Mouse (Mus musculus) erythroblast, embryonic 14.5 days (primary cell): Measurements from ENCODE around the gene Cideb. TPM values are rescaled to one million over a fixed set of nuclear protein-coding genes. Genes with fewer than 3 reads are reported as not detected.

Experiments used
- H3K27me3 ChIP-seq: 2 replicates; pipeline ENCODE4 v1.6.1; 2012; ENCODE audit warnings: inconsistent platforms; ENCODE audit not compliant: control insufficient read depth
- H3K36me3 ChIP-seq: 2 replicates; pipeline ENCODE4 v1.6.1; 2012; ENCODE audit warnings: mild to moderate bottlenecking, inconsistent platforms; ENCODE audit not compliant: control insufficient read depth
- H3K4me1 ChIP-seq: 2 replicates; pipeline ENCODE4 v1.6.1; 2012; ENCODE audit warnings: inconsistent platforms; ENCODE audit not compliant: control insufficient read depth
- H3K4me3 ChIP-seq: replicated peaks from 2 replicates; pipeline ENCODE3; 2012; ENCODE audit warnings: moderate library complexity, mild to moderate bottlenecking, inconsistent platforms
- H3K9me3 ChIP-seq: 2 replicates; pipeline ENCODE4 v1.6.1; 2012; ENCODE audit warnings: low read length, inconsistent platforms, mixed read lengths; ENCODE audit not compliant: control insufficient read depth
- GATA1 ChIP-seq: IDR thresholded peaks from 2 replicates; pipeline ENCODE4 v1.6.1; 2012; ENCODE audit warnings: low read length, inconsistent platforms, mixed read lengths
- TAL1 ChIP-seq: IDR thresholded peaks from 3 replicates; pipeline ENCODE4 v1.6.1; 2012; ENCODE audit warnings: low read length, inconsistent platforms, mixed read lengths
- polyA plus RNA-seq: library from polyadenylated mRNA; stranded (reverse); fragments of >175 nt; gene quantifications from 2 replicates; pipeline ENCODE4 v1.2.3, GENCODE M21; 2012

Gene Cideb
- polyA plus RNA-seq = 0.08 and 0.22 TPM in 2 replicates

DNA sequence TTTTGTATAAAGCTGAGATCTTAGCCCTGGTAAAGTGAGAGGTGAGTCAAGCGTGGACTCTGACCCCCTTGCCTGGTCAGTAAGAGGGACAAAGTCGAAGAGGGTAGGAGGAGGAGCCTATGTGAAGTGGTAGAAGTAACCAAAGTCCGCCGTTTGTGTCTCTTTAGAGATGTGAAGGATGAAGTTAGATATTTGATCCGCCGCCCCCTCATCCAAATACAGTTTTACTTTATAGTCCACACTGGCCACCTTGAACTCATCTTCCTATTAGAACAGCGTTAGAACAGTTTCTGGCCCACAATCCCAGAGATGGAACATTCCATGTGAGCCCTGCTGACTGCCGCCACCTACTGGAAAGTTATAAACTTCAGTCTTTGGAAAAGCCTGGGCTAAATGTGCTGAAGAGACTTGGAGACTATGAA is at the start of gene Cideb:
Gene Cideb (minus strand): TSS at position 96 of the 422 bp plus-strand sequence.
- H3K36me3 ChIP-seq = peaks cover 33% of the 10 kb centered on the region
- H3K27me3 ChIP-seq = peaks cover 32% of the 10 kb centered on the region
- H3K4me1 ChIP-seq = peaks cover 21% of the 10 kb centered on the region
- H3K9me3 ChIP-seq = no peaks in the 10 kb centered on the region; the same call in 1 of the 2 replicates
- no peak for TF ChIP-seq GATA1
- no peak for TF ChIP-seq TAL1
- H3K4me3 ChIP-seq = peak within 1 kb of the TSS; percentile 36

DNA sequence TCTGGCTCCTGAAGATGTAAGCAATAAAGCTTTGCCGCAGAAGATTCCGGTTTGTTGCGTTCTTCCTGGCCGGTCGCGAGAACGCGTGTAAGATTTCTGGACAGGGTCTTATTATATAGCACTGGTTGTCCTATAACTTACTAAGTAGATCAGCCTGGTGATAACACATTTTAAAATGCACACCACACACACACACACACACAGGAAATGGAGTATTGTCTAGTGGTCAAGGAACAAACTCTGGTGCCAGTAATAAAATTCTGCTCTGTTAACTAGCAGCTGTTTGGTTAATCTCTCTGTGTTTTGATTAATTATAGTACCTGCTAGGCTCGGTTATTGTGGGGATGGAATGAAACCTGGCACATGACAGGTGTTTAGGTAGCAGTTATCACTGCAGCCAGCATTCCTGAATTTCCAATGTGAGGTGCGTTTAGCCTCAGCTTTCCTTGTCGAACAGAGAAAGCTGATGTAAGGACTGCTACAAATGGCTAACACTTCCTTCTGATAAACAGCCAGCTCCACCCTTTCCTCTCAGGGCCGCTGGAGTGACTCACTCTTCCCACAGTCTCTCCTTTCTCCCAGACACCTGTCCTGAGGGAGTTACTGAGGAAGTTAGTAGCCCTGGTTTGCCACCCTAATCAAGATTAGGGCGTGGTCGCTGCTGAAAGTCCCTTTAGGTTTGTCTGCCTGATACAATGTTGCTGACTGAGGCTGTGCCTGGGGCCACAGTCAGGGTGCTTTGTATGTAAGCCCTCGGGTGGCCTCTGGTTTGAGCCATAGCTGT is 37.3 kb upstream of the Cideb start:
- H3K9me3 ChIP-seq = no peaks in the 10 kb centered on the region
- TF ChIP-seq GATA1 = no peak; the same call in 1 of the 2 replicates
- TF ChIP-seq TAL1 = no peak
- no peak overlapping the region for H3K4me3 ChIP-seq
- peaks cover 9% of the 10 kb centered on the region for H3K4me1 ChIP-seq
- H3K27me3 ChIP-seq = no peaks in the 10 kb centered on the region
- no peaks in the 10 kb centered on the region for H3K36me3 ChIP-seq

GRCm38 (mm10) chr14:55793946-55794345 is 35.7 kb upstream of the Cideb start:
- Histone ChIP-seq H3K4me1 (peaks cover 10% of the 10 kb centered on the region), H3K4me3 (no peak overlapping the region), H3K9me3 (no peaks in the 10 kb centered on the region), H3K27me3 (peaks cover under 1% of the 10 kb centered on the region; the same call in 1 of the 2 replicates), H3K36me3 (no peaks in the 10 kb centered on the region)
- TF ChIP-seq GATA1 (no peak), TAL1 (no peak)

DNA sequence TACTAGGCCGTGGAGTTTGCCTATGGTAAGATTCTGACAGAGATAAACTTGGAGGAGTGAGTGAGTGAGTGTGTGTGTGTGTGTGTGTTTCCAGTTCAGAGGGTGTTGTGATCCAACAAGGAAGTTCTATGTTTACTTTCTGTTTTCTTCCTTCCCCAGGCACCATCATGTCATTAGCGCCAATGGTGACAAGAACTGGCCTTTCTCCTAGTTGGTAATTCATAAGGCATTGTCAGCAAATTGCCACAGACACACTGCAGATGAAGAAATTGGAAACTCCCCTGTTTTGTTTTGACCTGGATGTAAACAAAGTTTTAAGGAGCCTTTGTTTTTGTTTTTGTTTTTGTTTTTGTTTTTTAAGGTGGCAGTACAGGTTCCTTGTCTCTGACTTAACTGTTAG is 35.2 kb upstream of the Cideb start:
- no peak for TF ChIP-seq GATA1
- TF ChIP-seq TAL1 = no peak

DNA sequence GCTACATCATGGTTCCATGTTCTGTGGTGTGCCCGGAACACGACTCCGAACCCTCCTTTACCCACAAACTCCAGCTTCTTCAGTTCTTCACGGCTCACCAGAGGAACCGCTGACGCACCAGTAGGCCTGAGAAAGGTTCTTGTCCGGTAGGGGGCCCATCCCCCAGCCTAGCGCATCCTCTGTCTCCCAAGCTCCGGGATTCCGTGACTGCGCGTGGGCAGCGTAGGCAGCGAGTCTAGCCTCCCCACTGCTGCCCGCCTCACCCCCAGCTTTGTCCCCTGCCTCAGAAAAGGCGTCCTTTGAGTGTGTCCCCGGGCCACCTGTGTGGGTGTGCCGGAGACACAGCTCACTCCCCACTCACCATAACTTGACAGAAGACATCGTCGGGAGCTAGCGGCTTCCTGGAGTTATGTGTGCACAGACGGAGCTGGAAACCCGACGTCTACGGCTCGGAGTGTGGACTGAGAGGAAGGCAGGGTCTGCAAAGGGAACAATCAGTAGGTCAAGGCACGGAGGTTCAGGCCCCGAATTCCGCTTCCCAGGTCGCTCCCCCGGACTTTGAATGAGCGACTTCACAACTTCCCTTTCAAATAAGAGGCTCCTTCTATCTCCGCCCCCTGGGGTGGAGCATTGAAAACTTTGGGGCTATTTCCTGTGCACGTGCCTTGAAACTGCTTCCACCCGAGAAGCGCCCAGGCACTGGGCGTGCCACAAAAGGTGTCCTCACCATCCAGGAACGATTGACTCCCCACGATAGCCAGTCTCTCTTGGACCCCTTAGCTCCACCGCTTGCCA is 30.2 kb upstream of the Cideb start, which contains the start of gene Ripk3:
Gene Ripk3 (minus strand): TSS at position 610 of the 795 bp plus-strand sequence.
- Histone ChIP-seq H3K4me3 (peak within 1 kb of the TSS; percentile 60), H3K36me3 (no peaks in the 10 kb centered on the region), H3K27me3 (peaks cover 28% of the 10 kb centered on the region), H3K4me1 (peaks cover 16% of the 10 kb centered on the region), H3K9me3 (no peaks in the 10 kb centered on the region)
- TF ChIP-seq TAL1 = no peak
- no peak for TF ChIP-seq GATA1

More for the DNA sequence above, 35.2 kb upstream of the Cideb start:
- no peak overlapping the region for H3K4me3 ChIP-seq
- H3K27me3 ChIP-seq = peaks cover 4% of the 10 kb centered on the region
- peaks cover 14% of the 10 kb centered on the region for H3K4me1 ChIP-seq
- H3K36me3 ChIP-seq = no peaks in the 10 kb centered on the region
- no peaks in the 10 kb centered on the region for H3K9me3 ChIP-seq

DNA sequence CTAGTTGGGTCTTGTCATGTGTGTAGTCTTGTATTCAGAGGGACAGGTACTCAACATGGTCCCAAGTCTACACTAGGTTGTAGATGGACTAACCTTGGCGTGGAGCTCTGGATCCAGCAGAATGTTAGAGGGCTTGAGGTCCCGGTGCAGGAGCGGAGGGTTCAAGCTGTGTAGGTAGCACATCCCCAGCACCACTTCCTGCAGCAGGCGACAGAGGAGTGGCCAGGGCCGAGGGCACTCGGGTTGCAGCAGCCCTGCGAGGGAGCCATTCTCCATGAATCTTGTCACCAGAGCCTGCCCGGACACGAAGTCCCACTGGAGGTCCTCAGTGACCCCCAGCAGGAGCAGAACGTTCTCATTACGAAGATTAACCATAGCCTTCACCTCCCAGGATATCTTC is 29.5 kb upstream of the Cideb start:
- peaks cover 35% of the 10 kb centered on the region for H3K27me3 ChIP-seq
- peak overlapping the region; percentile 60 for H3K4me3 ChIP-seq

DNA sequence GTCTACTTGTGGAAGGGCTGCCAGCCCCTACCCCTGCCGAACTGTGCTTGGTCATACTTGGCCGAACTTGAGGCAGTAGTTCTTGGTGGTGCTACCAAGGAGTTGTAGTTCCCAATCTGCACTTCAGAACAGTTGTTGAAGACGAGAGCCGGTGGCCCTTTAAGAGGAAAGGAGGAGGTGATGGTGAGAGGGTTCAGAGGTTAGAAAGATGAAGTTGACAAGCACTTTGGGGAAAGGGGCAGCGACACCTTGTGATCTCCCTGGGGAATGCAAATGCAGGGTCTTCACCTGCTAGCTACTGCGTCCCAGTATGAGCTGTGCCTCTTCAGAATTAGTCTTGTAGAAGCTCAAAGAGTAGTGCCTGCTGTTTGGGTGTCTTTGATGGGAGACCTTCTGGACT is 26.9 kb upstream of the Cideb start:
- peaks cover 48% of the 10 kb centered on the region for H3K27me3 ChIP-seq
- H3K36me3 ChIP-seq = no peaks in the 10 kb centered on the region

More for the DNA sequence above, 29.5 kb upstream of the Cideb start:
- no peak for TF ChIP-seq TAL1
- TF ChIP-seq GATA1 = no peak
- Histone ChIP-seq H3K36me3 (no peaks in the 10 kb centered on the region), H3K9me3 (no peaks in the 10 kb centered on the region), H3K4me1 (peaks cover 16% of the 10 kb centered on the region)

GRCm38 (mm10) chr14:55783958-55784235 is 25.6 kb upstream of the Cideb start, which contains the start of gene Adcy4:
Adcy4 (minus strand) TSS chr14:55784095.
- peaks cover 22% of the 10 kb centered on the region for H3K4me1 ChIP-seq
- peaks cover 47% of the 10 kb centered on the region for H3K27me3 ChIP-seq
- TF ChIP-seq TAL1 (no peak), GATA1 (no peak)
- no peaks in the 10 kb centered on the region for H3K36me3 ChIP-seq
- H3K9me3 ChIP-seq = no peaks in the 10 kb centered on the region
- no peak within 1 kb of the TSS for H3K4me3 ChIP-seq

More for the DNA sequence above, 26.9 kb upstream of the Cideb start:
- TF ChIP-seq GATA1 (no peak), TAL1 (no peak)
- no peak overlapping the region for H3K4me3 ChIP-seq
- peaks cover 23% of the 10 kb centered on the region for H3K4me1 ChIP-seq
- no peaks in the 10 kb centered on the region for H3K9me3 ChIP-seq
